Mouse (Mus musculus) lung, embryonic 14.5 days (tissue): Measurements from ENCODE around the gene Erfe. TPM values are rescaled to one million over a fixed set of nuclear protein-coding genes. Genes with fewer than 3 reads are reported as not detected.
A peak's percentile ranks its signal among the peaks of the same experiment; 100 is the strongest.

Source experiments
- ATAC-seq: fragments of 200-750 bp; cut with Nextera tagmentation; 2 replicates; pipeline ENCODE4 v1.8.0; 2017; ENCODE audit warnings: mild to moderate bottlenecking, moderate TSS enrichment, moderate library complexity; ENCODE audit not compliant: insufficient read depth
- DNase-seq: peaks from one replicate; pipeline ENCODE4 v3.0.0-alpha.2; 2015
- H3K27ac ChIP-seq: fragments of 300-500 bp; sonication (generic); 2 replicates; pipeline ENCODE4 v1.5.1; 2014; ENCODE audit warnings: low read depth, mild to moderate bottlenecking, moderate library complexity
- H3K27me3 ChIP-seq: fragments of 300-500 bp; sonication (generic); 2 replicates; pipeline ENCODE4 v1.6.1; 2014; ENCODE audit warnings: low read length, control low read depth; ENCODE audit not compliant: insufficient read depth
- H3K36me3 ChIP-seq: fragments of 300-500 bp; sonication (generic); 2 replicates; pipeline ENCODE4 v1.6.1; 2014; ENCODE audit warnings: control low read depth; ENCODE audit not compliant: insufficient read depth
- H3K4me1 ChIP-seq: fragments of 300-500 bp; sonication (generic); 2 replicates; pipeline ENCODE4 v1.6.1; 2014; ENCODE audit warnings: antibody characterized with exemption, control low read depth; ENCODE audit not compliant: insufficient read depth
- H3K4me2 ChIP-seq: fragments of 300-500 bp; sonication (generic); 2 replicates; pipeline ENCODE4 v1.6.1; 2014; ENCODE audit warnings: mild to moderate bottlenecking
- H3K4me3 ChIP-seq: fragments of 300-500 bp; sonication (generic); 2 replicates; pipeline ENCODE4 v1.5.1; 2014; ENCODE audit warnings: low read depth, low read length
- H3K9ac ChIP-seq: fragments of 300-500 bp; sonication (generic); 2 replicates; pipeline ENCODE4 v1.6.1; 2014
- H3K9me3 ChIP-seq: fragments of 300-500 bp; sonication (generic); 2 replicates; pipeline ENCODE4 v1.6.1; 2016; ENCODE audit warnings: low read depth, low read length, control low read depth
- CTCF ChIP-seq: IDR thresholded peaks from 2 replicates; pipeline ENCODE4 v1.5.1; 2016; ENCODE audit warnings: antibody characterized with exemption, low read depth
- WGBS: fragments of 180-500 bp; shearing (Covaris S2); extraction: QIAGEN DNeasy Blood & Tissue Kit; methylation state at CpG from one replicate; pipeline ENCODE4 v1.1.7; 2014; 5-methylcytosine and 5-hydroxymethylcytosine counted together
- polyA plus RNA-seq: library from polyadenylated mRNA; unstranded; fragments of >200 nt; fragmentation: Nextera tagmentation; extraction: Ambion mirVana; gene quantifications from 2 replicates; pipeline ENCODE4 v1.2.1, GENCODE M21; 2014

The Erfe gene
- polyA plus RNA-seq, 1 experiment from 2014 or later = 2.7 TPM

DNA sequence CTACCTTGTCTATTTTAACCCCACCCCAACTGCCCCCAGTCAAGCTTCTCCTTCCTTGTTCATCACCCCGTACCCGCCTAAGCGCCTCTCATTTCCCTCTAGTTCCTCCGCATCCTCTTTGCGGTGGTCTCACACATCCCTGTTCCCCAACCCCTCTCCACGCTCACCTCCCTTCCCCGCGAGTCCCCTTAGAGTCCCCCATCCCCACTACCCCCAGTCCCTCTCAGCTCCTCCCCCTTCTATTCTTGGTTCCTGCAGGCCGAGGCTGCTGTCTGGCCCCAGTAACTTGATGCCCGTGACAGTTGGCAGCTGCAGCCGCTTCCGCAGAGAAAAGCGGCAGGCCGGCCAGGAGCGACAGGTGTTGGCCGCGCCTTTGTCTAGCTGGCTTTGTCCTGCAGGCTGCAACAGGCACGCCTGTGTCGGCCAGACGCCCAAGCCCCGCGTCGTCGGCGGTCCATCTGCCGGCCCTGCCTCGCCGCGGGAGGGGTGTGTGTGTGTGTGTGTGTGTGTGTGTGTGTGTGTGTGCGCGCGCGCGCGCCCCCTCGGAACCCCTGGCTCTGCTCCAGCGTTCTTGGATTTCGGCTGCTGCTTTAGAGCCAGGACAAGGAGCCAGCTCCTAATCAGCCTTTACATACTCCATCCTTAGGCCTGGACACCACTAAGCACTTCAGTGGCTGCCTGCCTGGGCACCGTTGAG lies 47.8 kb downstream of the Erfe start, which contains the start of gene Hes6:
TSS of gene Hes6 (minus strand) at position 141 of the 697 bp plus-strand sequence.
- TF ChIP-seq CTCF = no peak
- Histone ChIP-seq H3K27ac (peak within 1 kb of the TSS; percentile 85), H3K4me2 (peak within 1 kb of the TSS; percentile 98), H3K4me3 (peak within 1 kb of the TSS; percentile 74), H3K27me3 (no peaks in the 10 kb centered on the region), H3K36me3 (peaks cover 16% of the 10 kb centered on the region), H3K9me3 (no peaks in the 10 kb centered on the region), H3K9ac (peak within 1 kb of the TSS; percentile 80), H3K4me1 (peaks cover 18% of the 10 kb centered on the region)
- DNase-seq (peak; percentile 87), ATAC-seq (peak; percentile 32)
- under 1% methylated on average over 39 of the region's 39 CpGs for WGBS

DNA sequence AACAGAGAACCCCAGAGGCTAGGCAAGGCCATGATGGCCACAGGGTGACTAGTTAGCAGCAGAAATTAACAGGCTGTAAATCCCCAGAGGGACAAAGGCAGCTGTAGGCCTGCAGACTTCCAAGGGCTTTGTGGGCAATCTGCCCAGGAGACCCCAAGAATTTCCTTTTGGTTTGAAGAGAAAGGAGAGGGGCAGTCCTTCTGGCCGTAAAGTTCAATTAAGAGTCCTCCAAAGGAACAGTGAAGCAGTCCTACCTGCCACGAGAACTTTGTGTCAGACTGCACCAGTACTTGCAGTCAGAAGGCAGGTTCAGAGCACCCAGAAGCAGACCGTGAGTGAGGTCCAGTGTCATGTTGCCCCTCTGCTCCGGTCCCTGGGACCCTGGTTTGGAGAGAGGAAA lies 48.7 kb downstream of the Erfe start:
- no peak for ATAC-seq
- Histone ChIP-seq H3K9ac (peak overlapping the region; percentile 56), H3K36me3 (peaks cover 16% of the 10 kb centered on the region), H3K27ac (peak overlapping the region; percentile 85), H3K4me1 (peaks cover 18% of the 10 kb centered on the region), H3K9me3 (no peaks in the 10 kb centered on the region), H3K4me2 (peak overlapping the region; percentile 98), H3K27me3 (no peaks in the 10 kb centered on the region), H3K4me3 (no peak overlapping the region)
- peak; percentile 43 for DNase-seq
- no peak for TF ChIP-seq CTCF
- 59% methylated on average over 4 of the region's 4 CpGs for WGBS

DNA sequence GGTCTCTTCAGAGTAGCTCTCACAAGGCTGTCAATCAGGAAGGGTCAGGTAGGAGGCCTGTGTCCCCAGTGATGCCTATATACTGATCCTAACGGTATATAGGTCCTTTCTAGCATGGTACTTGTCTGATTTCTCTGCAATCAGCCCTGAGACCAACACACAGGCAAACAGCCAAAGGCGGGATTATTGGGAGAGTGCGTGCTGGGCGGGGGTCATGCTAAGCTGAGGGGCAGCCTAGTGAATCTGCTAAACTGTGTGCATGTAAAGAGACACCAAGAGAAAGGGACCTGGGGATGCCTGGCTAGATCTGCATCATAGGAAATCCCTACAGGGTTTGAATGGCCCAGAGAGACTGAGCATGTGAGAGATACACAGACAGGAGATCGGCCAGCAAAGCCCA lies 49.1 kb downstream of the Erfe start:
- Histone ChIP-seq H3K27ac (peak overlapping the region; percentile 85; the same call in 1 of the 2 replicates), H3K27me3 (no peaks in the 10 kb centered on the region), H3K4me2 (no peak overlapping the region), H3K9ac (peak overlapping the region; percentile 56), H3K36me3 (peaks cover 17% of the 10 kb centered on the region), H3K9me3 (no peaks in the 10 kb centered on the region), H3K4me3 (no peak overlapping the region), H3K4me1 (peaks cover 18% of the 10 kb centered on the region)
- ATAC-seq (no peak), DNase-seq (no peak)
- WGBS = 82% methylated on average over 5 of the region's 5 CpGs
- no peak for TF ChIP-seq CTCF

DNA sequence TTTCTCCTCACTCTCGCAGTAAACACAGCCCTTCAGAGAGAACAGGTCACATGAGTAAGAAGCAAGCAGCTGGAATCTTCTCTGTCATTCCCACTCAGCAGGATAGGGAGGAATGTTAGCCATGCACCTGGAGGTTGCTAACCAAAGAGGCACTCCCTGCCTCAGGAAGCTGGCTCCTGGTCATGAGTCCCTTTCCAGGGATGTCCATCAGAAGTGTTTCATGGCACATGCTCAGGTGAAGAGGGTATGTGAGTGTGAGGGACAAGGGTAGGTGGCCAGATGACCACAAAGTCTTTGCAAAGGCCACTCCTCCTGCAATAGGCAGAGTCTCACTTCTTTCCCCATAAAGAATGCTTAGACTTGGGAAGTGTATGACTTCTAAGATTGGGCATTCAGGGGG lies 51.8 kb downstream of the Erfe start:
- H3K9ac ChIP-seq = no peak overlapping the region
- ATAC-seq = no peak
- H3K27me3 ChIP-seq = no peaks in the 10 kb centered on the region
- H3K4me2 ChIP-seq = no peak overlapping the region
- H3K9me3 ChIP-seq = no peaks in the 10 kb centered on the region
- no peak for TF ChIP-seq CTCF
- H3K4me3 ChIP-seq = no peak overlapping the region
- peaks cover 8% of the 10 kb centered on the region for H3K4me1 ChIP-seq
- no peak for DNase-seq
- no peak overlapping the region for H3K27ac ChIP-seq
- H3K36me3 ChIP-seq = peaks cover 22% of the 10 kb centered on the region
- 64% methylated on average over 1 of the region's 1 CpGs for WGBS

DNA sequence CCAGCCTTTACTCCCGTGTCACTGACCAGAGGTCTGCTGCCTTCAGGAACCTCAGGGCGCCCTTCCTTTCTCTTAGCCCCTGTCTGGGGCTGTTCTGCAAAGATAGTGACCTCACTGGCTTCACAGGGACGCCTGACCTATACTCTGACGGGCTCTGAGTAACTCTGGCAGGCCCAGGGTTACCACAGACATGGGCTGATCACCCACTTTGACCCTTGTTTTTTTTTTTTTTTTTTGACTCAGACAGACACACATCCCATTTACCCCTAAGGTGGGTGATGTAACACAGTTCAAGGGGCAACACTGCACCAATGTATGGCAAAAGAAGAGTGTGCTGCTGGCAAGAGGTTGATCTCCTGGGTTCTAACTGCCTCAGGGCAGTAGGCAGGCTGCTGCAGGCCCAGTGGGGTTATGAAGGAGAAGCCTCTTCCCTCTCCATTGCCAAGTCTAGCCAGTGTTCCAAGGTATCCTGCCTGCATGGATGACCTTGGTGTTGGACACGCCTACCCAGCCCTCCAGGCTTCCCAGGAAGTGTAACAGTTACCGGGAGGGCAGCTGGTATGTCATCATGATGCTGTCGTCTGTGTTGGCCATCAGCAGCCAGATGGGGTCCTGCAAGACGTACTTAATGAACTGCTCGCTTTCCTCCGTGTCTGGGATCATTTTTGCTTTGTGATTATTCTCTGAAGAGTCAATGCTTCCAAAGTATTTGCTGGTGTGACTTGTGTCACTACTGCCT lies 53.8 kb downstream of the Erfe start:
- Histone ChIP-seq H3K9me3 (no peaks in the 10 kb centered on the region), H3K36me3 (peaks cover 26% of the 10 kb centered on the region), H3K9ac (no peak overlapping the region), H3K4me3 (no peak overlapping the region), H3K27ac (no peak overlapping the region), H3K4me2 (no peak overlapping the region), H3K27me3 (no peaks in the 10 kb centered on the region), H3K4me1 (peaks cover under 1% of the 10 kb centered on the region; the same call in 1 of the 2 replicates)
- DNase-seq (no peak), ATAC-seq (no peak)
- no peak for TF ChIP-seq CTCF
- 63% methylated on average over 10 of the region's 10 CpGs for WGBS

DNA sequence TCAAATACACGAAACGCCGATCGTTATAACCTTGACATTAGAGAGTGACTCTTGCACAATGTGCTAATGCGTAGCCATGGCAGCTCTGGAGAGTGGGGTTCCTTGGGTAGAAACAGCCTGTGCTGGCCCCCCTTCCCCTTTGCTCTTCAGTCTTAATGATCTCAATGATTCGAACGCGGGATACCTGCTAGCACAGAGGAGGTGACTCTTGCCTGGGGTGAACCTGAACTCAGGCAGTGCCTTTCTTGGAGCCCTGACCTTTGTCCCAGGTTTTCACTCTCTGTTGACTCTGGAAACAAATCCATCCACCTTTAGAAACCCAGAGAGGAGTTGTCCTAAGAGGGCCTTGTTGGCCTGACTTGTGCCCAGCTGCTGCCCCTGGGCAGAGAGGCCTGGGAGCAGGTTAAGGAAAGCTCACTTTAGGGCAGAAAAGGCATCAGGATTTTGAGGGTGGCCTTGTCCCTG lies 54.4 kb downstream of the Erfe start:
- peaks cover 26% of the 10 kb centered on the region for H3K36me3 ChIP-seq
- no peaks in the 10 kb centered on the region for H3K4me1 ChIP-seq
- no peak for TF ChIP-seq CTCF
- no peak overlapping the region for H3K9ac ChIP-seq
- no peak for ATAC-seq
- no peak overlapping the region for H3K4me3 ChIP-seq
- H3K9me3 ChIP-seq = no peaks in the 10 kb centered on the region
- DNase-seq = no peak
- no peak overlapping the region for H3K27ac ChIP-seq
- 91% methylated on average over 8 of the region's 8 CpGs for WGBS
- no peak overlapping the region for H3K4me2 ChIP-seq
- H3K27me3 ChIP-seq = no peaks in the 10 kb centered on the region

Other genes with a start within 250 kb of the Erfe start
- gene Rbm44, start 221.3 kb upstream of the Erfe start, polyA plus RNA-seq = 1.2 and 2.2 TPM in 2 replicates
- 5.0 and 7.4 TPM in 2 replicates for gene Ramp1, start 186.6 kb upstream of the Erfe start, polyA plus RNA-seq
- gene Ube2f, start 116.1 kb upstream of the Erfe start, polyA plus RNA-seq = 77.9 and 78.0 TPM in 2 replicates
- gene Scly, start 68.1 kb upstream of the Erfe start, polyA plus RNA-seq = 11.8 and 12.3 TPM in 2 replicates
- not detected in 2 replicates for gene Espnl, start 44.4 kb upstream of the Erfe start, polyA plus RNA-seq
- gene Klhl30, start 15.4 kb upstream of the Erfe start, polyA plus RNA-seq = 0.08 and 1.3 TPM in 2 replicates
- 140 and 144 TPM in 2 replicates for gene Ilkap, start 32.4 kb downstream of the Erfe start, polyA plus RNA-seq
- gene Hes6, start 47.6 kb downstream of the Erfe start, polyA plus RNA-seq = 53.7 and 56.4 TPM in 2 replicates
- gene Per2, start 92.9 kb downstream of the Erfe start, polyA plus RNA-seq = 6.6 and 8.3 TPM in 2 replicates
- 6.9 and 8.0 TPM in 2 replicates for gene Traf3ip1, start 128.2 kb downstream of the Erfe start, polyA plus RNA-seq
- gene Asb1, start 174.1 kb downstream of the Erfe start, polyA plus RNA-seq = 7.0 and 8.0 TPM in 2 replicates